Mouse (Mus musculus): ENCODE data around the gene Slc31a1.

The Slc31a1 gene

DNA sequence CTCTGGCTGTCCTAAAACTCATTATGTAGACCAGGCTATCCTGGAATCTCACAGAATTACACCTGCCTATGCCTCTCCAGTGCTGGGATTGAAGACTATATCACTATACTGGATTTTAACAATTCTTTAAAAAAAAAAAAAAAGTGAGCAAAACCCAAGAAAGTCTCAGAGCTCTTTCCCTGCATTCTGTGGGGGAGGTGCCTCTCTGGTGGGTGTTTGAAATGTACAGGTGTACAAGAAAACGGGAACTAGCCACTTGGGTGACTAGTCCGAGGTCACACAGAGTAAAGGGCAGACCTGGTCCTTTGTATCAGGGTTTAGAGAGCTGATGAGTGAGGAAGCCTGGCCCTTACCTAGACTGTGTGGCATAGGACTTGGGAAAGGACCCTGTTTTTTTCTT lies 1.9 kb downstream of the Slc31a1 start:
- DNase-seq (ENCODE audit: low spot score in 2 of 2), result no peak

DNA sequence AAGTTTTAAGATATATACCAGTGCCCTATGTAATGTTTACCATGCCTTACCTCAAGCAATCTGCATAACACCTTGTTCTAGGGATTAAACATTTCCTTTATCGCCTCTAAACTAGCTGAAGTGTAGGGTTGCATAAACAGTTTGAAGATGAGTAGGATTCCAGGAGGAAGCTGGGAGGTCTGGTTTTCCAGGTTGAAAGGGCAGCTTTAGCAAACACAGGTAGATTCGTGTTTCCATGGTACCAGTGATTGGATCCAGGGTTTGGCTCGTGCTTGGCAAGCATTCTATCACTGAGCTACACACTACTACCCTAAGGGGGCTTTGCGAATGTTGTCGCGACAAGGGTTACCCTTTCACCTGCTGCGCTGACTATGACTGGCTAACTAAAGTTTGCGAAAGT lies 3.8 kb downstream of the Slc31a1 start:
- no peak for DNase-seq (ENCODE audit: low spot score in 2 of 2)

- DNase-seq (ENCODE audit: low spot score in 2 of 2), result no peak
Measured at GRCm38 (mm10) chr4:62366291-62366690, 5.8 kb downstream of the Slc31a1 start.

DNA sequence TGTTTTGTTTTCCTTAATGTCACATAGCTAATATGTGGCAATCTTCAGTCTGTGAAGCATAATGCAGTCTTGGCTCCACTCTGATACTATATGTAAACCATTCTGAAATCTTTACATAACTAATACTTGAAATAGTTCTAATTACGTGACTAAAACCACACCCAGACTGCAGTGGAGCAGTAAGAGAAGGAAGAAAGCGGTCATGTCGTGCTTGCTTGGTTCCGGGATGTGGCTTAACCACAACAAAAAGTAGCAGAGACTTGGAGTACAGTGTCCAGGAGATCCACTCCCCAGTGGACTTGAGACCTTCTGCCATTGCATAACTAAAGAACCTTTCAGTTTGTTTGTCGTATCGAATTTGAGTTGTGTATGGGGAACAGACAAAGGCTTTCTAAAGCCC lies 7.1 kb downstream of the Slc31a1 start:
- DNase-seq (ENCODE audit: low spot score in 2 of 2), result no peak

- DNase-seq (ENCODE audit: low spot score in 2 of 2), result no peak
Measured at GRCm38 (mm10) chr4:62369091-62369490, 8.6 kb downstream of the Slc31a1 start.

DNA sequence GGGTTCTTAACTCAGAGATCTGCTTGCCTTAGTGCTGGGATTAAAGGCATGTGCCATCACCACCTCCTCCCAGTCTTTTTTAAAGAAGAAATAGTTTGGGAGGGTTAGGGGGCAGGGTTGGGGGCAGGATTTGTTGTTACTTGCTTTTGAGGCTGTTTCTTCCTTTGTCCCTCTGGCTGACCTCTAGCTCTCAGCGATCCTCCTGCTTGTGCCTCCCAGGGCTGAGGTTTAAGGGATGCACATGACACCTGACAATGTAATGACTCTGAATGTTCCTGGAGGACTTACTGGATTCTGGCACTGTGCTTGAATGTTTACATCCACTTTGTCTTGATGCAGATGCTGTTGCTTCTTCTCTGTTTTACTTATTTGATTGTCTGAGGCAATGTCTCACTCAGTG lies 11.9 kb downstream of the Slc31a1 start:
- DNase-seq (ENCODE audit: low spot score in 2 of 2), result no peak

- DNase-seq (ENCODE audit: low spot score in 2 of 2), result no peak
Measured at GRCm38 (mm10) chr4:62372818-62373520, 12.4 kb downstream of the Slc31a1 start.

DNA sequence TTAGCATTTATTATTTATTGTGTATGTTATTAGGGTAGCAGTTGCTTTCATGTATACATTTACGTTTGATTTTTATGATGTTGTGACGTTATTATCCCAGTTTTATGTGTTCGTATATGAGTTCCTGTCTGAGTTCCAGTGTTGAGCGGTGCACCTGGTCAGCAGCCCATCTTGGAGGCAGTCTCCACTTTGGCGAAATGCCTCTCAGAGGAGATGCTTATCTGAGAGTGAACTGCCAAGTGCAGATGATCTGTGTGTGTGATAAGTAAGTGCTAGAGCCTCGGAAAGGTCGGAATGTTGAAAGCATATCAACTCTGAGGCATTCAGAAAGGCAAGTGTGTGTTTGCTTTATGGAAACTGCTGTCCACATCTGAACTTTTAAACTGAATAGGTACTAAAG lies 13.1 kb downstream of the Slc31a1 start:
- DNase-seq (ENCODE audit: low spot score in 2 of 2), result no peak

DNA sequence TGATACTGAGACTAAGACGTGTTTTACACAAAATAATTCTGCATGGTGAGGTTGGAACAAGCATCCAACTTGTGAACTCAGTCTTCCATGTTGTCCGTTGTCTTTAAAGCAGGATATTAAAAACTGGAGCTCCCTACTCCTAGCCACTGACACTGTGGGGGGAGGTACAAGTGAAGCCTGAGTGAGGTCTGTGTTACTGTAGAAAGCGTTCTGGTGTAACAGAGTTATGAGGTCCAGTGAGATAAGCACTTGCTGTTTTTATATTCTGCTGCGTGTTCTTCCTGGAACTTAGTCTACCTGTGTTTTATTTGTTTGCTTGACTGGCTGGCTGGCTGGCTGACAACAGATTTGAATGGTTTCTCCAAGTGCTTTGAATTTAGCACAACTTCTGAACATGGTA lies 13.8 kb downstream of the Slc31a1 start:
- DNase-seq (ENCODE audit: low spot score in 2 of 2), result no peak

DNA sequence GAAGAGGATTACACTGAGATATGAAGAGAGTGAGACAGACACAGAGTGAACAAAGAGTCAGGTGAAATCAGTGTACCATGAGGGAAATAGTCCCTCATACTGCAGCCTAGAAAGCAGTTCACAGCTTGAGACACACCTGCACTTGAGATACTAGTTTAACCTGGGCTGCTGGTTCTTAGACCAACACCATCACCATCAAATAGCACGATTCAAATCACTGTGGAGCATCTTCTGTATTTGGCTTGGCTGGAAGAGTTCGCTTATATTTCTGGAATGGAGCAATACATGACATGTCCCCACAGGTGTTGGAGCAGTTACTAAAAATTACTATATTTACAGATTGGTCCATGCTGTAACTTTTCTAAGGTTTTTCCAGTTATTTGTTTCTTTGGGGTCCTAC lies 15.6 kb downstream of the Slc31a1 start:
- no peak for DNase-seq (ENCODE audit: low spot score in 2 of 2)

- no peak for DNase-seq (ENCODE audit: low spot score in 2 of 2)
Measured at GRCm38 (mm10) chr4:62379724-62380381, 19.3 kb downstream of the Slc31a1 start.

DNA sequence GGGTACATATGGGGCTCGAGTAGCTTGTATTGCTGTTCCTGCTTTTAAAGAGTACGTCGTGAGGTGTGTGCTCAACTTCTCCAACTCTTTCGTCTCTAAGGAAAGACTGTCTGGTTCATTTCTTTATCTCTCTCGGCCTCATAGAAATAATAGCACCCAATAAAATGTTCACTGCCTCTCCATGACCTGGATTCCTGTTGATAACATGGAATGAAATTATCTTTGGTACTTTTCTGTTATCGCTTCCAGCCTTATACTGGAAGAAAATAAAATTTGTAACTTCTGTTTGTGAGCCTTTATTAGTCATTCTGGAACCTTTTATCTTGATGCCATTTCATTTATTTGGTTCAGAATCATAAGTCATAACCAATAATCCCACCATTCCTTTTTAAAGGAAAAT lies 22.7 kb downstream of the Slc31a1 start:
- DNase-seq (ENCODE audit: low spot score in 2 of 2), result no peak

DNA sequence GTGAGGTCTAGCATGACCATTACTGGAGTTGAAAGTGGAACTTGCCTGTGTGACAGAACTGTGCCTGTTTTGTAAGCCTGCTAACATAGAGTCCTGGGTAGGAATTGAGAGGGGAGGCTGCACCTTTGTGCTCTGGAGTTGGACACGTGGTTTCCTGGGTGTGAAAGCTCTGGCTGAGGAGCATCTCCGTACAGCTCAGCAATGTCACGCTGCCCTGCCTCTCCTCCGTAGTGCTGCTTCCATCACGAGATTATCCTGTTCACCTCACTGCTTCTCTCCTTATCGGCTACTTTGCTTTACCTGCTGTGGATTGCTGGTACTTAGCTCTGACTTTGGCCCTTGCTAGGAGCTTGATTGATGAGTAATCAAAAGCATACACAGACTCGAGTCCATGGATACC lies 23.2 kb downstream of the Slc31a1 start:
- no peak for DNase-seq (ENCODE audit: low spot score in 2 of 2)

GRCm38 (mm10) chr4:62384159-62384558 lies 23.6 kb downstream of the Slc31a1 start:
- no peak for DNase-seq (ENCODE audit: low spot score in 2 of 2)

GRCm38 (mm10) chr4:62385439-62385838 lies 24.9 kb downstream of the Slc31a1 start:
- DNase-seq (ENCODE audit: low spot score in 2 of 2), result peak; percentile 21 to 38

- DNase-seq (ENCODE audit: low spot score in 2 of 2), result no peak
Measured at GRCm38 (mm10) chr4:62389592-62390512, 29.3 kb downstream of the Slc31a1 start.

- DNase-seq (ENCODE audit: low spot score in 2 of 2), result no peak
Measured at GRCm38 (mm10) chr4:62391892-62392291, 31.4 kb downstream of the Slc31a1 start.

DNA sequence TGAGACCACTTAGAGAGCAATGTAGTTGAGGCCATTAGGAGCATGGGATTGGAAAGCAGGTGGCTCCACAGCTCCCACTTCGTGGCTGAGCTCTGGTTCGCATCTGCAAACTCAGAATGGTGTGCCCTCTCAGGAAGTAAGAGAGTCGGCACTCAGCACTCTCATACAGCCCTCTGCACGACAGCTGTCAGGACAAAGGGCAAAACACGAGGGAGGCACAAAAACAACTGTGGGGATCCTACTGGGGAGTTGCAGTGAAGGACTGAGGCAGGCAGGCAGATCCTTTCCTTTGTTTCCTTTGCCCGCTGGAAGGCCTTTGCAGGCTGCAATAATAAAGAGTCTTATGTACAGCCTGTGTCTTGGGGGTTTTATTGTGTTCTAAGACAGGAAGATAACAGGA lies 32.9 kb downstream of the Slc31a1 start:
- no peak for DNase-seq (ENCODE audit: low spot score in 2 of 2)

DNA sequence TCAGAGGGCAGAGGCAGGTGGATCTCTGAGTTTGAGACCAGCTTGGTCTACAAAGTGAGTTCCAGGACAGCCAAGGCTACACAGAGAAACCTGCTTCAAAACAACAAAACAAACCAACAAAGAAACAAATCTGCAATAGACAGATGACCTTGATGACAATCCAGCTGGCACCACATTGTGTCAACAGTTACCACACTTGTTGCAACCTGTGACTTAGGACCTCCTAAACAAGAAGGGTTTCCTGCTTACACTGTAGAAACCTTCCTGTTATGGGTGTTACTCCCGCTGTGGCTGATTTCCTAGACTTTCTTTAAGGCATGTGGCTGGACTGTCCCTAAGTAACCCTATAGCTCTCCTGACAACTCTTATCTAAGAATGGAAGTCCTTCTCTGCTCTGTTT lies 35.3 kb downstream of the Slc31a1 start:
- DNase-seq (ENCODE audit: low spot score in 2 of 2), result no peak

DNA sequence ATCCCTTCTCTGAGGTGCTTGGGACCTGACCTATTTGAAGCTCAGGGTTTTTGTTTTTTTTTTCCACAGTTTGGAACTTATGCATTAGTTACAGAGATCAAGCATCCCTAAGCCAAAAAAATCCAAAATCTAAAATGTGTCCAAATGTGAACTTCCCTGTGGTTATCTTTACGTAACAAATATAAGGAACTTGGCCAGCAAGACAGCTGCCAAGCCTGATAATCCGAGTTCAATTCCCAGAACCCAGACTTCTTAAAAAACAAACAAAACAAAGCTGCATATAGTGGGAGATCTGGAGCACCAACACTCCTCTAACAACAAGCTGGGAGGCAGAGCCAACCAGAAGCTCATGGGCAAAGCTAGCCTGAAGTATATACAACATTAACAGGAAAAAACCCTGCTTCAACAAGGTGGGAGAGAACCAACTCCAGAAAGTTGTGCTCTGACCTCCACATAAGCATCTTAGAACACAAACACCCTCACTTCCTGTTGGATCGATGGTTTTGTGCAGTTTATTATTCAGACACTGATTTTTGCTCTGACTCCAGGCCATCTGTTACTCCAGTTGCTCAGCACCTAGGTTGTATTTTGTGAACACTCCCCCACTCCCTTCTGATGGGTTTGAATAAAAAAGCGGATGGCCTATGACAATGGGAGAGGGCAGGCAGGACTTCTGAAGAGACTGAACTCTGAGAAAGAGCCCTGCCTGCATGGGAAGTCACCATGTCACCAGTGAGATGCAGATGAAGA lies 37.3 kb downstream of the Slc31a1 start:
- DNase-seq (ENCODE audit: low spot score in 2 of 2), result no peak

- DNase-seq (ENCODE audit: low spot score in 2 of 2), result peak in 1 of 2 experiments; percentile 21
Measured at GRCm38 (mm10) chr4:62398956-62399355, 38.4 kb downstream of the Slc31a1 start.

DNA sequence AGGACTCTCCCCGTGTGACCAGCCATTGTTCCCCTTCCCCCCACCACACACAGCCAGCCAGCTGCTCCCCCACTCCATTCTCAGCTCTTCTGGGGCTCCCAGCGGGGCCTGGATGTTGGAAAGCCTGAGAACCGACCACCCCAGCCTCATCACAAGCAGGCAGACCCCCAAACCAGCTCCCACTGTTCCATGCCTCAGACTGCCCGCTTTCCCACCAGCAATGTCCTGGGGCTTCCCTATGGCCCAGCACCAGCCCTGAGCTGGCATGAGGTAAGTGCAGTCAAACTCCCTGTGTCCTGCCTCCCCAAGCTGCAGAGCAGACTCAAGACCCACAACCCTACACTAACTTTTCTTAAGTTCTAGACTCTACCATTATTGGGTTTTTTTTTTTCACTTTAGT lies 45.6 kb downstream of the Slc31a1 start:
- DNase-seq (ENCODE audit: low spot score in 2 of 2), result no peak
